Mouse (Mus musculus): ENCODE results near the gene Synrg.

DNA sequence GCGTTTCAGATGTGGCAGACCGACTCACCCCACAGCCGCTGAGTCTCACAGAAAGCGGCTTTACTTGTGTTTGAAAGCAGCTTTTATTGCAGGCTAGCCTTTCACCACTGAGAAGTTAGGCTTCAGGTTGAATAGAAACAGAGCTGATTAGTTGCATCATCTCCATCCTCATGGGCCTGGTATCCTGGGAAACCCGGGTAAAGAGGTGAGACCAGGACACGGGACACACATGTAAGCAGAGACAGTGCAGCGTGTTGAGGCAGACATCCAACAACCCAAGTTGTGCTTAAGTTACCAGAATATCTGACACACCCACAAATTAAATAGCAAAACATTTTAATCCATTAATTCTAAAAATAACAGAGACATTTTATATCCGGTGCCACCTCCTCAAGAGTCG lies 114.4 kb downstream of the Synrg start:
- TF ChIP-seq CTCF (IDR thresholded peaks at IDR 0.05; ENCODE audit: insufficient read depth, low read depth, low read length) (no peak), POLR2A (IDR thresholded peaks at IDR 0.05; ENCODE audit: insufficient read depth, low read depth, low read length) (no peak)

Data from olfactory bulb, adult 2 months (tissue).